Mouse (Mus musculus) thymus, postnatal 25 days (tissue): ENCODE results near the gene Sez6l.

ENCODE experiments used
- DNase-seq: peaks from one replicate; pipeline ENCODE4 v3.0.0; 2022

Gene Sez6l

GRCm38 (mm10) chr5:112491489-112491888 is 85.5 kb downstream of the Sez6l start:
- no peak for DNase-seq

- DNase-seq: no peak
Observed at GRCm38 (mm10) chr5:112488101-112488776, 88.7 kb downstream of the Sez6l start.

GRCm38 (mm10) chr5:112487504-112487903 is 89.5 kb downstream of the Sez6l start:
- DNase-seq: no peak

- DNase-seq: no peak
Observed at GRCm38 (mm10) chr5:112486415-112486814, 90.6 kb downstream of the Sez6l start.

GRCm38 (mm10) chr5:112484924-112485715 is 91.9 kb downstream of the Sez6l start:
- no peak for DNase-seq

- peak; percentile 8 for DNase-seq
Observed at GRCm38 (mm10) chr5:112483030-112483429, 94.0 kb downstream of the Sez6l start.

- DNase-seq: no peak
Observed at GRCm38 (mm10) chr5:112482551-112482950, 94.4 kb downstream of the Sez6l start.

- no peak for DNase-seq
Observed at GRCm38 (mm10) chr5:112481946-112482410, 95.0 kb downstream of the Sez6l start.

GRCm38 (mm10) chr5:112473453-112473852 is 103.5 kb downstream of the Sez6l start:
- DNase-seq: no peak

GRCm38 (mm10) chr5:112470144-112470543 is 106.8 kb downstream of the Sez6l start:
- peak; percentile 27 for DNase-seq

GRCm38 (mm10) chr5:112468986-112469581 is 107.9 kb downstream of the Sez6l start:
- DNase-seq: no peak

- DNase-seq: no peak
Observed at GRCm38 (mm10) chr5:112466331-112466730, 110.7 kb downstream of the Sez6l start.

GRCm38 (mm10) chr5:112459903-112460302 is 117.1 kb downstream of the Sez6l start:
- DNase-seq: no peak

GRCm38 (mm10) chr5:112454966-112455555 is 121.9 kb downstream of the Sez6l start:
- no peak for DNase-seq

- DNase-seq: no peak
Observed at GRCm38 (mm10) chr5:112453088-112453487, 123.9 kb downstream of the Sez6l start.

GRCm38 (mm10) chr5:112448747-112449440 is 128.1 kb downstream of the Sez6l start, which contains the start of gene Gm6588:
Gene Gm6588 (plus strand): TSS chr5:112449426.
- DNase-seq: no peak

GRCm38 (mm10) chr5:112438535-112438934 is 138.4 kb downstream of the Sez6l start:
- DNase-seq: no peak

- peak; percentile 77 for DNase-seq
Observed at GRCm38 (mm10) chr5:112433004-112433403, 144.0 kb downstream of the Sez6l start.

GRCm38 (mm10) chr5:112432033-112432432 is 145.0 kb downstream of the Sez6l start:
- no peak for DNase-seq

GRCm38 (mm10) chr5:112431120-112431775 is 145.7 kb downstream of the Sez6l start:
- DNase-seq: peak; percentile 36

GRCm38 (mm10) chr5:112428944-112429343 is 148.0 kb downstream of the Sez6l start:
- DNase-seq: peak; percentile 59

GRCm38 (mm10) chr5:112427283-112427682 is 149.7 kb downstream of the Sez6l start:
- peak; percentile 61 for DNase-seq
